Mouse (Mus musculus) heart, postnatal 25 days (tissue): Measurements from ENCODE around the gene Dpy19l3. TPM values are rescaled to one million over a fixed set of nuclear protein-coding genes. Genes with fewer than 3 reads are reported as not detected.

ENCODE experiments used
- DNase-seq: peaks from one replicate; pipeline ENCODE4 v3.0.0; 2022; ENCODE audit warnings: low spot score
- intact Hi-C: fragments of 180-260 bp; cut with DNase I; formaldehyde crosslinking; loops from one replicate; pipeline ENCODE4 v1.15.1; 2025
- total RNA-seq, 2 experiments: library from RNA; stranded (reverse); gene quantifications; 2 replicates each; pipeline ENCODE4 v1.2.3; 2021

Gene Dpy19l3
- total RNA-seq, 2 experiments from 2014 or later = 2.1 to 4.6 TPM

DNA sequence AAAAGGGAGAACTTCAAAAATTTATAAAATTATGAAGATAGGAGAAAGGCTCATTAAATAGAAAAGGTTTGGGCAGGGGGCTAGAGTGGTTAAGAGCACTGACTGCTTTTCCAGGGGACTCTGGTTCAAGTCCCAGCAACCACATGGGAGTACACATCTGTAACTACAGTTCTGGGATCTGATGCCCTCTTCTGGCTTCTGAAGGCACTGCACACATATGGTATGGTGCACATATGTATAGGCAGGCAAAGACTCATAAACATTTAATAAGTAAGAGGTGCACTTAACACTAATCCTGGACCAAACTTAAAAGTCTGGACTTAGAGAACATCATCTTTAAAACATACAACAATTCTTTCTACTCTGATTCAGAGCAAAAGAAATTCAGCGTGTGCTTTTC, 56.2 kb downstream of the Dpy19l3 start:
- intact Hi-C loops = no loop called here
- DNase-seq = no peak

DNA sequence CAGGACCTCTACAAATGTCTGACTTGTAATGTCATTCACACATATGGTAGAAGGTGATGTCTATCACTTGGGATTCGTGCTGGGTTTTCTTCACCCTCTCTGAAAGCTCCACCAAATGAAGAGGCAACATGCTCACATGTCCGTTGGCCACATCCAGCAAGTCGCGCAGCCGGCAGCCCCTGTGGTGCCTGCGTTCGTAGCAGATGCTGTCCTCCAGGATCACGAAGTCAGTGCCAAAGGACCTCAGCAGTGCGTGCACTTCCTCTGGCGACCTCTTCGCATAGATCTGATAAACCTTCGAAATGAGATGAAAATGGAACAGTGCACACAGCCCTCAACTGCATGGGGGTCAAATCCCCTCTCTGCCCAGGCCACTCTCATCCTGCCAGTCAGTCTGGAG, 61.6 kb downstream of the Dpy19l3 start:
- no peak for DNase-seq
- intact Hi-C loops = no loop called here

DNA sequence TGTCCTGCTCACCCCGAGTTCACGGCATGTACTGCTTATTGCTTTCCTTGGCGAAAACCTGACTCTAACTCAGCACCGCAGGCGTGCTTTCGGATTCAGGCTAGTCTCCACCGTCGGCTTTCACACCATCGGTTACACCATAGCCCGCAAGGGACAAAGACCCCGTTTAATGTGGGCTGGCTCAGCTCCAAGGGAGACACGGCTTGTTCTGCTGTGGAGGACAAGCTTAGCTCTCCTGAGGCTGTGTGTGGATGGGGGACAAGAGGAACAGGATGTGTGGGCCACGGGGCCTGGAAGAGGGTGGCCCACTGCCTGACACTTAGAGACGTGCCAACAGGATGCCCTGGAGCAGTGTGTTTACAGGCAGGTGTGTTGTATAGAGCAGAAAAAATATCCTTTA, 62.1 kb downstream of the Dpy19l3 start:
- no peak for DNase-seq
- intact Hi-C loops = no loop called here

DNA sequence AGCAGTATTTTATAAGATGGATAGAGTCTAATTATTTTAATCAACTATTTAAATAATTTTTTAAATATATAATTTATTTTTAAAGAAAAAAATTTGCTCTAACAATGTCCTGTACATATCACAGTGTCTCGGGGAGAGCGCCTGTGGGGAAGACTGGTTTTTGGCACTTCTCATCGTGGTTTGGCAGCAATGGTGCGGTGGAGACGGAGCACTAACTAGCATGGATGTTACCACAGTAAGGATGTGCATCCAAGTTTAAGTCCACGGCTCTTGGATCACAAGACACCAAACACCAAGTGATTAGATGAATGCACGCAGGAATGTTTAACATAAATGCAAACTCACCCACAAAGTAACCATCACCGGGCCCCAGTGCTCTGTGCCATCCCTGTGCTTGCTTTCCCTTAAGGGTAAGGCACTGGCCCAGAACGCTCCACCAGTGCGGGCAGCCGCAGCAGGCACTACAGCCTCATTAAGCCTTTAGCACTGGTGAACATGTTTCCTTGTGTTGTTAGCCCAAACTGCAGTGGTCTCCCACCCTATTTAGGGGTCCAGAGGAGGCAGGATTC, 65.4 kb downstream of the Dpy19l3 start:
- intact Hi-C loops = loop anchor here (10.0 kb wide), 1 partner anchor 186 kb away; no protein-coding TSS in a partner anchor
- DNase-seq = no peak

DNA sequence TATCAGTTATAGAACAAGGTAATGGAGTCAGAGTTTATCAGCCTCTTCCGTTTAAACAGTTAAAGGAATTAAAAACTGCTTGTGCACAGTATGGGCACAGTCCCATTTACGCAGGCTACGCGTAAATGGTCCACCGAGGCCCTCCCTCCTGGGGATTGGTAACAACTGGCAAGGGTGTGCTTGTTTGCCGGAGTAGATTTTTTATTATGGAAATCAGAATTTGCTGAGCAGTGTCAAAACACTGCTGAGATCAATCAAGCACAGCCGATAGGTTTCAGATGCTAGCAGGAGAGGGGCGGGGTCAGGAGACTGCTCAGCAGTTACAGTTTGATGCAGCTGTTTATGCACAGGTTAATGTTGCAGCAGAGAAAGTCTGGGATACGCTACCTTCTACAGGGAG, 66.0 kb downstream of the Dpy19l3 start:
- no peak for DNase-seq
- intact Hi-C loops = loop anchor here (10.0 kb wide), 1 partner anchor 187 kb away; no protein-coding TSS in a partner anchor

DNA sequence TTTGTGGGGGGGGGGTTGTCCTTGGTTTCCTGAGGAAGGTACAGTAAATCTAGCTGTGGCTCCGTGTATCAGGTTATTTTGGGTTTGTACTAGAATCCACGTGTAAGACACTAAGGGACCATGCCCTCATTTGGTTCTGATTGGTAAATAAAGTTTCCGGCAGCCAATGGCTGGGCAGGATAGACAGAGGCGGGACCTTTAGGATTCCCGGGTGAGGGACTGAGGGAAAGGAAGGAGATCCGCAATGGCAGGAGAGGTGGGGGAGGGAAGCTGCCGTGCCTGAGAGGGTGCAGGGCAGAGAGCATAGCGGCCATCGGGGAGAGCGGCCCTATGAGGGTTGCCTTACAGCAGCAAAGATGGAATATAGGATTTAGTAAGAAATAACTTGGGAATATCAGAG, 67.0 kb downstream of the Dpy19l3 start:
- no peak for DNase-seq
- intact Hi-C loops = loop anchor here (2.0 to 10.0 kb wide), 2 partner anchors 54 to 188 kb away; no protein-coding TSS in a partner anchor

DNA sequence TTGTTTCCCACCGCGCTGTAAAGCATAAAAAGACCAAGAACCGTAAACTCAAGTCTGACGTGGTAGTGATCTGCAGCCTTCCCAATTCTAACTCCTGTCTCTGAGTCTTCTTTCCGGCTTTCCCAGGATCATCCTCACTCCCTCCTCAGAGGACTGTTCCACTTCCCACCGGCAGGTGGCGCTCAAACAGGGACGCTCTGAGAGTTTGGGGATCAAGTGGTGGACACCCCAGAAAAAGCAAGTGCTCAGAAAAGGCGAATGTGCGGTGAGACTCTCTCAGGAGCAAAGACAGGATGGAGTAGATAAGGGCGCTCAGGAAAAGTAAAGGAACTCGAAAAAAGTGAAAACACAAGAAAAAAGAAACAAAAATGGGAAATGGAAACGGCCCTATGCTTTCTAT, 67.5 kb downstream of the Dpy19l3 start:
- intact Hi-C loops = loop anchor here (2.0 to 10.0 kb wide), 2 partner anchors 54 to 188 kb away; no protein-coding TSS in a partner anchor
- no peak for DNase-seq

DNA sequence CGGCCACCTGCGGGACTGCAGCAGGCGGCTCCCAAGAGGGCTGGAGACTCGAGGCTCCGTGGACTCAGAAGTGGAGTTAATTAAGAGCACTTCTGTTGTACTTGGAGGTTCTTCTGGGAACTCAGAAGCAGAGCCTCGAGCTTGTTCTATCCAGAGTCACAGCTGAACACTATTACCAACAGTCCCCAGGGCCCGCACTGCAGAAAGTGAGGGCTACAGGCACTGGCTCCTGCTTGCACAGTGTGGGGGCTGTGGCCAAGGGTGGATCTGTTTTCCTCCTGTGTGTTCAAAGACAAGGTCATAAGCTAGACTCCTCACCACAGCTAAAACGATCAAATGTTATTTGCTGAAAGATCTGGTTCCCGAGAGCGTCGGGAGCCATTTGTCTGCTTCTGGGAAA, 68.0 kb downstream of the Dpy19l3 start:
- no peak for DNase-seq
- intact Hi-C loops = loop anchor here (2.0 to 10.0 kb wide), 2 partner anchors 55 to 189 kb away; no protein-coding TSS in a partner anchor

DNA sequence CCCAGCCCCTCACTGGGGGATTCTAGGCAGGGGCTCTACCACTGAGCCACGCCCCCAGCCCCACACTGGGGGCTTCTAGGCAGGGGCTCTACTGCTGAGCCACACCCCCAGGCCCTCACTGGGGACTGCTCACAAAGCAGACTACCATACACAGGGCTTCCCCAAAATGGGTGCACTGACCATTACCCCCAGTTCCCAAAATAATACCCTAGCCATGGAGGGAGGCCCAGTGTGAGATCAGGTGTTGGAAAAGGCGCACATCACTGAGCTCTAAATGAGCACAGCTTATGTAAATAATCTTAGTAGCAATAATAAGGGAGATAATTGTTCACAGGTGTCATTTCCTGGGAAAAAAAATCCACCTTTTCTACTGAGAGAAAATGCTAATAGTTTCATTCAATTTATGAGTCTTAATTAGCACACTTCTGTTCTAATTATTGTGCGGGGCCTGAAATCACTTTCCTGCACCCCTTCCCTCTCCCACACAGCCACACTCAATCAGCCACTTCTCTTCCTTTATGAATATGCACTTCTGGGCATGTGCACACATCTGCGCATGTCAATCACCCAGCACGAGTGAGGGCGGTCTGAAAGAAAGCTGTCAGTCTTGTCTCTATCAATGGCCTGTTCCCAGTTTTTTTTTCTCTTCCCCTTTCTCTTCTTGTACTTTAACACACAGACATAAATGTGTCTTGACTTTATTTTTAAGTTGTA, 70.7 kb downstream of the Dpy19l3 start:
- DNase-seq = no peak
- intact Hi-C loops = loop anchor here (10.0 kb wide), 1 partner anchor 191 kb away; no protein-coding TSS in a partner anchor

DNA sequence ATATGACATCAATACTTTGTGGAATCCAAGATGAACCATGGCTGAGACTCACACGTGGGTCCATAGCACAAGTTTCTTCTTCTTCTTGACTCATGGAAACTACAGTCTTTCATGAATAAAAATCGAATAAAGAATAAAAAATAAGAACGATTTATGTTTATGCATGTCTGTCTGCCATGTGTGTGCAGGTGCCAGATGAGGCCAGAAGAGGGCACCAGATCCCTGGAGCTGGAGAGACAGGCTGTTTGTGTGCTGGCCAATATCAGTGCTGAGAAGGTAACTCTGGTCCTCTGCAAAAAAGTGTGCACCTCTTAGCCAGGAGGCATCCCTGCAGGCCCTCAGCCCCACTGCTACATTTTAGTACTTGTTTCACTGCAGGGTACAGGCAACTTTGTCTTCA, 72.7 kb downstream of the Dpy19l3 start:
- intact Hi-C loops = loop anchor here (10.0 kb wide), 1 partner anchor 193 kb away; no protein-coding TSS in a partner anchor

DNA sequence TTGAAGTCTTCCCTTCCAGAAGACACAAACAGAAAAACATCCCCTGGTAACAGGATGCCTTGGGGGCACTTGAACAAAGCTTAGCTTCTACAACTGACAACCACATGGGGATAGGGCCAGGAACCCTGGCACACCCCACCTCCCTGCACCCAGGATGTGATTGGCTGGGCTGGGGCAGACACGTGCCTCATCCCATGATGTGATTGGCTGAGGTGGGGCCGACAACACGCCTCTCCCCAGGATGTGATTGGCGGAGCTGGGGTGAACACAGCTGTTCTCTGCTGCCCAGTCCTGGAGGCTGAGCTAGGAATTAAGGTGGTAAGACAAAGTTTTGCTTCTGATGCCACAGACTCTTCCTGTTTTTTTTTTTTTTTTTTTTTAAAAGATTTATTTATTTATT, 75.3 kb downstream of the Dpy19l3 start:
- intact Hi-C loops = no loop called here

More for the DNA sequence above, 72.7 kb downstream of the Dpy19l3 start:
- no peak for DNase-seq

DNA sequence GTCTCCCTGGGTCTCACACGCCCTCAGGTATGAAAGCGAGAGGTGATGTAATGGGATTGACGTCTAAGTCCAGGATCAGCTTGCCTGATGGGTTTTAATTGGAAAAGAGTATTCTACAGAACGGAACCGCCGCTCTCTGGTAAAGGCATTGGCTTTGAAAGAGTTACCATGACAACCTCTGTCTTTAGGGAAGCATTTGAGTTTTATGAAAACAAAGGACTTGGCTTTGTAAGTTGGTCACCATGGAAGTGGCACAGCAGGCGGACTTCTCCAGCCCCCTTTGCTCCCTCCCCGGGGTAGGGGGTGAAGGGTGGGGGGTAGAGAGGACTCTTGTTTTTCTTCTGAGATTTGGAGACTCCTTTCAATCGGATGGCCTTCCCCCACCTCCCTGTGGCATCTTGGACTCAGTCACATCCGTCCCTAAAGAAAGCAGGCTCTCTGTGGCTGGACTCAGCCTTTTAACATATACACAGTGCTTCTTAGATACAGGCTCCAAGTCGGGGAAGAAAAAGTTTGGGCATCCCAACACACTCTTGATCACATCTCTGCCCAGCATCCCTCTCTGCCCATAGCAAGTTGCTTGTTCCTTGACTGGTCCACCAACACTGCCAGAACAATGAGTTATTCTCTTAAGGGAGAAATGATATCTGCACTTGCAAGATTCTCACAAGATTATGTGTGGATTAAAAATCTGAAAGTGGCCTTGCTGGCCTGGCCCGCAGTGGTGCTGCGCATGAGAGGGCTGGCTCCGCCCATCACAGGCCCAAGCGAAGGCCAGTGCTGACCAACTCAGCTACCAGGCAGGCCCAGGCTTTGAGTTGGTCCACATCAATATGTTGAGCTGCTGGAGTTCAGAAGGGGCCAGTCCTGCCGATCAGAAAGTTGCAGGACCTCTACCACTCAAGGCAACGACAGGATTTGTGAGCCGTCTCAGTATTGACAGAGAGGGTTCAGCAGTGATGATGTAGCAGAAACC, 85.9 kb downstream of the Dpy19l3 start:
- intact Hi-C loops = no loop called here
- DNase-seq = no peak

More for the DNA sequence above, 75.3 kb downstream of the Dpy19l3 start:
- DNase-seq = no peak

DNA sequence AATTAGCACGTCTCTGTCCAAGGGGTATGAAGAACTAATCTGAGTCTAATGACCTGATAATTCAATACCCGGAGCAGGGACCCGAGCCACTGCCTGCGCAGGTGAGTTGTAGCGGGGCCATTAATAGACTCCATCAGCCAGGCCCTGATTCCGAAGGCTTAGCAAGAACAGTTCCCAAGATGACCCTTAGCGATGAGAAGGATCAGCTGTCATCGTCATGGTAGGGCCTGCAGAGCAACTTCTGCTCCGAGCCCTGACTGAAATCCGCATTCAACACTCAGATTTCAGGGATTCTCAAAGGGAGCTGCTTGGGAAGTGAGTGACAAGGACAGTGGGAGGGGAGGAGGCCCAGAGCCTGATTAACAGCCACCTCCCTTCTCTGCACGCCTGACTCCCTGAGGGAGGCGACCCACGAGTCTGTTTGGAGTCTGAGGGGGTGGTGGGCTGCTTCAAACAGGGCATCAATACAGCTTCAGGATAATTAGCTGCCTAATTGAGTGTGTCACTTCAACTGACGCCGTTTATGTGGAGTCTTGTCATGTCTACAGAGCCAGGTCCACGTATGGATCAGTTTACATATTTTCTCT, 90.4 kb downstream of the Dpy19l3 start:
- no peak for DNase-seq
- intact Hi-C loops = no loop called here

DNA sequence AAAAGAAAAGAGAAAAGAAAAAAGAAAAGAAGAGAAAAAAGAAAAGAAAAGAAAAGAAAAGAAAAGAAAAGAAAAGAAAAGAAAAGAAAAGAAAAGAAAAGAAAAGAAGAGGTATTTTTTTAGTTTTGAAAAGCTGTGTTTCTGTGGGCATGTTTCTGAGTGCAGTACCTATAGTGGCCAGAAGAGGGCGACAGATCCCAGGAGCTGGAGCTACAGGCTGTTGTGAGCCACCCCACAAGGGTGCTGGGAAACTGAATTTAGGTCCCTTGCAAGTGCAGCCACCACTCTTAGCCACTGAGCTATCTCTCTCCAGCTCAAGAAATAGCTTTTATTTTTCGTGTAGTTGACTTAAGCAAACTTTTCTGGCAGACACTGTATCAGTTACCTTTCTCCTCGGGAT, 95.1 kb downstream of the Dpy19l3 start:
- intact Hi-C loops = no loop called here
- DNase-seq = no peak

DNA sequence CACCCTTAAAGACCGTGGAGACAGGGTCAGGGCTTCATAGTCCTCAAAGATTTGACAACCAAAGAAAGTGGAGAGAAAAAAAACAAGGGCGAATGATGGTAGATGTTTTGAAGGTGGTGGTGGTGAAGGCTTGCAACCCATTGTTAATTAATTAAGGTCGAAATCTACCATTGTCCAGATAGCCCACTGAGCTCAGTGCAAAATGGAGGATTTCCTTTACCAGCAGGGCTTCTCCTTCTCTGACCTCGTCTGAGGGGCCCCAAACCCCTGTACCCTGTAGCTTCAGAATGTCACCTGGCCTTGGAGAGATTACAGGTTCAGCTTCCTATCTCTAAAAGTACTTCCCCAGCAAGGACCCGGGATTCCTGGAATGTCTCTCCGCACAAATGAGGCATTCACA, 96.4 kb downstream of the Dpy19l3 start:
- DNase-seq = no peak
- intact Hi-C loops = no loop called here

DNA sequence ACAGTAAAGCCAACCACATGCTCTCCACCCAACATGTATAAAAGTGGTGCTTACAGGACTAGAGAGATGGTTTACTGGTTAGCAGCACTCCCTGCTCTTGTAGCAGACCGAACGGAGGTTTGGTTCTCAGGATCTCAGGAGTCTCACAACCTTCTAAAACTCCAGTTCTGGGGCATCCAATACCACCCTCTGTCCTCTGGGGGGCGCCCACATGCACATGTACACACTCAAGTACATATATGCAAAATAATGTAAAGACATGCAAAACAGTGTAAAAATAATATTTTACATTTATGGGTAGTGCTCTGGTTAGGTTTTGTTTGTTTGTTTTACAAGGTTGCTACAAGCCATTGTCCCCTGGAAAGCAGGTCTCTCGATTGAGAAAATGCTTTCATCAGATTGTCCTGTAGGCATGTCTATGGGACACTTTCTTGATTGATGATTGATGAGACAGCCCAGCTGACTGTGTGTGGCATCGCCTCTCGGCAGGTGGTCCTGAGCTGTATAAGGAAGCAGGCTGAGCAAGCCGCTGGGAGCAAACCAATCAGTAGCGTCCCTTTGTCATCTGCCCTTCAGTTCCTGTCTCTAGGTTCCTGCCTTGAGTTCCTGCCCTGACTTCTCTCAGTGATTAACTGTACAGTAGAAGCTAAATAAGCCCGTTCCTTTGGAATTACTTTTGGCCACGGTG, 102.5 kb downstream of the Dpy19l3 start:
- intact Hi-C loops = no loop called here
- no peak for DNase-seq

DNA sequence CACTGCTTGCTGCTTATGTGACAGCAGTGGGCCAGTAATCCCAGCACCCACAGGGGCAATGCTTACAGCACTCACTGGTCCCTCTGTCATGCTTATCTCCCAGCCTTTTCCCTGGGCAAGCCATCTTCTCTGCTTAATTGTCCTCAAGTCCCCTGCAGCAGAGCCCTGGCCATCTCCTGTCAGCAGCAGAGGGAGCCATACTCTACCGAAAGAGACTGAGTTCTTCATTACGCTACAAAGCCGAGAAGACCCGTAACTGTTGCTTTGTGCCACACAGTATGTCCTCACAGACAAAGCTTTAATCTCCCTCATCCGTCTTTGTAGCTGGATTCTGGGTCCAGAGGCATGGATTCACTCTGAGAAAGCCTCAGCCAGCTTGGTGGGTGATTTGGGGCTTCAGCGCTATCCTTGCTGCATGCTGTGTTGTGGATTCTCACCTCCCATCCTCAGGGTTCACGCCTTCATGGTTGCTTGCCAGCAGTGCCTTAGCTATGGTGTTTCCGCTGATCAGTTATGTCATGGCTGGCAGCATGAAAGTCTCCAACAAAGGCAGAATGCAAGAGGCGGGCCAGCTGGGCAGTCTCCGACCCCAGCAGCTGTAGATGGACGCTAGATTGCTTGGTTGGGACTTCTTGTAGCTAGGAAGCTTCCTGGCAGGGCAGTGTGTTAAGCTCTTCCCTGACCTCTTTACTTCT, 103.4 kb downstream of the Dpy19l3 start:
- DNase-seq = no peak
- intact Hi-C loops = no loop called here

DNA sequence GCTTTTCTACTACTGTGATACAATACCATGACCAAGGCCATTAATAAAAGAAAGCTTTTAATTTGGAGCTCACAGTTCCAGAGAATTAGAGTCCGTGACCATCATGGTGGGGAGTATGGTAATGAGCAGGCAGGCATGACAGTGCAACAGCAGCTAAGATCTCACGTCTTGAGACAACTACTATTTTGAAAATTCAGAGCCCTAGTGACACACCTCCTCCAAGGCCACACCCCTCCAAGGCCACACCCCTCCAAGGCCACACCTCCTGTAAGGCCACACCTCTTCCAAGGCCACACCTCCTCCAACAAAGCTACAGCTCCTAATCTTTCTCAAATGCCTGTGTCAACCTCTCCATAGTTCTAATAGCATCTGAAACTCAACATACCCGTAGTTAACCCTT, 105.2 kb downstream of the Dpy19l3 start:
- no peak for DNase-seq
- intact Hi-C loops = loop anchor here (5.0 to 10.0 kb wide), 3 partner anchors 62 to 254 kb away; partner anchors contain the start of genes Ankrd27, Cep89, Faap24 and Nudt19
